Mouse (Mus musculus) embryonic facial prominence, embryonic 11.5 days (tissue): ENCODE measurements around the gene Ank. TPM values are rescaled to one million over a fixed set of nuclear protein-coding genes. Genes with fewer than 3 reads are reported as not detected.
"Not testable (repeated sequence)": the region's sequence is repeated elsewhere in the genome, so short reads cannot be mapped to it uniquely, and the experiment has no call there.

Source experiments
- ATAC-seq: fragments of 200-750 bp; cut with Nextera tagmentation; replicated peaks from 2 replicates; pipeline ENCODE4 v1.8.0; 2017; ENCODE audit warnings: low read depth; ENCODE audit not compliant: insufficient number of reproducible peaks, low FRiP score, low TSS enrichment
- DNase-seq: peaks from one replicate; pipeline ENCODE4 v3.0.0-alpha.2; 2015; ENCODE audit warnings: low spot score
- H3K27ac ChIP-seq: fragments of 300-500 bp; sonication (generic); replicated peaks from 2 replicates; pipeline ENCODE4 v1.5.1; 2014; ENCODE audit warnings: mild to moderate bottlenecking, low read depth, low read length, control low read depth
- H3K27me3 ChIP-seq: fragments of 300-500 bp; sonication (generic); 2 replicates; pipeline ENCODE4 v1.6.1; 2014; ENCODE audit warnings: mild to moderate bottlenecking, low read length, moderate library complexity, mixed read lengths; ENCODE audit not compliant: control insufficient read depth, insufficient read depth
- H3K36me3 ChIP-seq: fragments of 300-500 bp; sonication (generic); replicated peaks from 2 replicates; pipeline ENCODE4 v1.6.1; 2014; ENCODE audit warnings: low read depth, mild to moderate bottlenecking, low read length, moderate library complexity, mixed read lengths; ENCODE audit not compliant: control insufficient read depth, insufficient read depth
- H3K4me1 ChIP-seq: fragments of 300-500 bp; sonication (generic); 2 replicates; pipeline ENCODE4 v1.6.1; 2014; ENCODE audit warnings: low read length, mixed read lengths; ENCODE audit not compliant: control insufficient read depth, insufficient read depth
- H3K4me2 ChIP-seq: fragments of 300-500 bp; sonication (generic); 2 replicates; pipeline ENCODE4 v1.6.1; 2014; ENCODE audit warnings: low read depth, mild to moderate bottlenecking, control low read depth, low read length, moderate library complexity
- H3K4me3 ChIP-seq: fragments of 300-500 bp; sonication (generic); 2 replicates; pipeline ENCODE4 v1.5.1; 2014; ENCODE audit warnings: low read depth, low read length, control low read depth
- H3K9ac ChIP-seq: fragments of 300-500 bp; sonication (generic); replicated peaks from 2 replicates; pipeline ENCODE4 v1.6.1; 2014; ENCODE audit warnings: mild to moderate bottlenecking, control low read depth, low read length
- H3K9me3 ChIP-seq: fragments of 300-500 bp; sonication (generic); replicated peaks from 2 replicates; pipeline ENCODE4 v1.6.1; 2016; ENCODE audit warnings: mild to moderate bottlenecking, low read length, inconsistent platforms, mixed read lengths; ENCODE audit not compliant: control insufficient read depth
- WGBS: fragments of 180-500 bp; shearing (Covaris S2); extraction: QIAGEN DNeasy Blood & Tissue Kit; methylation state at CpG from one replicate; pipeline ENCODE4 v1.1.7; 2014; 5-methylcytosine and 5-hydroxymethylcytosine counted together
- polyA plus RNA-seq: library from polyadenylated mRNA; unstranded; fragments of >200 nt; fragmentation: Nextera tagmentation; extraction: Ambion mirVana; gene quantifications from 2 replicates; pipeline ENCODE4 v1.2.1, GENCODE M21; 2014

Ank gene
- polyA plus RNA-seq, 1 experiment from 2014 or later: 8.1 TPM

GRCm38 (mm10) chr15:27457001-27457400 is 9.5 kb upstream of the Ank start:
- no peaks in the 10 kb centered on the region for H3K36me3 ChIP-seq
- no peak overlapping the region for H3K27ac ChIP-seq
- no peak overlapping the region for H3K4me3 ChIP-seq
- H3K4me2 ChIP-seq: no peak overlapping the region
- ATAC-seq: no peak
- WGBS: 82% methylated on average over 2 of the region's 2 CpGs
- no peak for DNase-seq
- H3K9ac ChIP-seq: no peak overlapping the region
- H3K27me3 ChIP-seq: no peaks in the 10 kb centered on the region
- no peaks in the 10 kb centered on the region for H3K9me3 ChIP-seq
- H3K4me1 ChIP-seq: no peaks in the 10 kb centered on the region

GRCm38 (mm10) chr15:27459781-27460180 is 6.7 kb upstream of the Ank start:
- not testable (repeated sequence) for ATAC-seq, H3K27me3 ChIP-seq, H3K4me1 ChIP-seq, H3K36me3 ChIP-seq, H3K9ac ChIP-seq, H3K4me2 ChIP-seq, H3K27ac ChIP-seq, H3K9me3 ChIP-seq, DNase-seq, H3K4me3 ChIP-seq
- WGBS: 48% methylated on average over 14 of the region's 14 CpGs

DNA sequence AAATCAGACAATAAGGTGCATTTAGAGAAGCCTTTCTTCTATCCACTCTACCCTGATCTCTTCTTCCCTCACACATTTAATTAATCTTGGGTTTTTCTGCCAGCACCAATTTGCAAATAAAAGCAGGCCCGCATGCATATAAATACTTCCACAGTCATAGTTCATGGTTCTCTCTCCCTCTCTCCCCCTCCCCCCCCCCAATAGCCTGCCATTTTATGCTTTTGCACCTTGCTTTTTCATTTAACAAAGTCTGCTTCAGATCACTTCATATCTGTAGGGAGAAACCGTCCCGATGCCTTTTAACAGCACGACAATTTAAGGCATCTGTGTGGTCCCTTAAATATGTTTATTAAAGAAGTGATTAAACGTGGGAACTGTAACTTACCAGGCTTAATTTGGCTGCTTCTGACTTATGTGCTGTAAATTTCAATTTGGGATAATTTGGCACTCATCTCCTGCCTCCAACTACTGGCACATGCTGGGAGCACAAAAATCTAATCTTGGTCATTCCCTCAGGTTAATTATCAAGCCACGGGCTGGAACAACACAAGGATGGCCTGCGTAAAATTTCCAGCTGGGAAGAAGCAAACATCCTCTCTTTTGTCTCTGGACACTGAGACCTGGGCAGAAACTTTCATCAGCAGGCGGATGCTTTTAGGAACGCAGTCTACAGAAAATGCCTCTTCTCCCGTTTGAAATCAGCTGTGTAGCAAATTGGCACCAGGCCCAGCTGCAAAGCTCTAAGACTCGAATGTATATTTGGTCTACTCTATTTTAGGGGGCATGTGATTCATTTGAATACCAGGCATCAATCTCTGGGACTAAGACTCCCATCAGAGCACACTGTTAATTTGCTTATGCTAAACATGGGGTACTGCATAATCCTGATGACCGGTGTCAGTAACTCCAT is 4.9 kb upstream of the Ank start:
- Histone ChIP-seq H3K9me3 (no peaks in the 10 kb centered on the region), H3K4me2 (no peak overlapping the region), H3K9ac (no peak overlapping the region), H3K4me3 (no peak overlapping the region), H3K27me3 (no peaks in the 10 kb centered on the region), H3K36me3 (no peaks in the 10 kb centered on the region), H3K4me1 (no peaks in the 10 kb centered on the region), H3K27ac (no peak overlapping the region)
- DNase-seq: no peak
- WGBS: 49% methylated on average over 12 of the region's 12 CpGs
- ATAC-seq: no peak

DNA sequence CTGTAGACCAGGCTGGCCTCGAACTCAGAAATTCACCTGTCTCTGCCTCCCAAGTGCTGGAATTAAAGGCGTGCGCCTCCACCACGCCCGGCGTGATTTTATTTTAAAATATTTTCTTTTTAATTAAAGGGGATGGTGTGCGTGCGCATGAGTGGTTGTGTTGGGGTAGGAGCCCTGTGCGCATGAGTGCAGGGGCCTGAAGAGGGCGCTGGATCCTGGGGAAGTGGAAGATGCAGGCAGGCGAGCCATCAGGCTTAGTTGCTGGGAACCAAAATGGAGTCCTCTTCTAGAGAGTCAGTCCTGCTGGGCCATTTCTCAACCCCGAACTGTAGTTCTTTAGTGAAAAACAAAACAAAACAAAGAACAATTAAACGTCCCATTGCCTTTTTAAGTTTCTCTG is 2.6 kb upstream of the Ank start:
- H3K27me3 ChIP-seq: no peaks in the 10 kb centered on the region; the same call in 1 of the 2 replicates
- H3K36me3 ChIP-seq: no peaks in the 10 kb centered on the region
- H3K4me2 ChIP-seq: no peak overlapping the region
- H3K4me3 ChIP-seq: no peak overlapping the region
- no peak for DNase-seq
- no peaks in the 10 kb centered on the region for H3K9me3 ChIP-seq
- H3K4me1 ChIP-seq: no peaks in the 10 kb centered on the region
- H3K27ac ChIP-seq: no peak overlapping the region
- H3K9ac ChIP-seq: no peak overlapping the region
- WGBS: 94% methylated on average over 13 of the region's 13 CpGs
- no peak for ATAC-seq

DNA sequence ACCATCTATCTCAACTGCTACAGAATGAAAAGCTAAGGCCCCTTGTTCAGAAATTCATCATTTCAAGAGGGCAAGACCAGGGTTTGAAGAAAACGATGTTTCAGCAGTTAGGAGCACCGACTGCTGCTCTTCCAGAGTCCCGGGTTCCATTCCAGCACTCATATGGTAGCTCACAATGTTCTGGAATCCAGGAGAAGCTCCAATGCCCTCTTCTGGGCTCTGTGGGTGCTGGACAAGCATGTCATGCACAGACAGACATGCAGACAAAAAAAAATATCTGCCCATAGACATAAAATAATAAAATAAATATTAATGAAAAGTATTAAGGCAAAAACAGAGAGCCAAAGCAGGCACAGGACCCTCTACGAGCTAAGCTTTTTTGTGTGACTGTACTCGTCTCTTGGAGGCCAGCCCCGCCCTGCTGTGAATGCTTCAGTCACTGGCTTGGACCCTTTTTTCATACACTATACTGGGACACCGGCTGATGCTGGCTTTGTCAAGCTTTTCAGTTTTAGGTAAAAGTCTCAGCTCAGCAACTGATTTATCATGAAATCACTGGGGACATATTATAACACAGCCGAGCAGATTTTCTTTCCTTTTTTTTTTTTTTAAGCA is 979 bp upstream of the Ank start:
- Histone ChIP-seq H3K9ac (no peak overlapping the region; the same call in 1 of the 2 replicates), H3K27me3 (no peaks in the 10 kb centered on the region; the same call in 1 of the 2 replicates), H3K4me1 (no peaks in the 10 kb centered on the region), H3K27ac (no peak overlapping the region), H3K9me3 (no peaks in the 10 kb centered on the region), H3K36me3 (no peaks in the 10 kb centered on the region), H3K4me3 (peak overlapping the region; percentile 75), H3K4me2 (peak overlapping the region; percentile 89)
- no peak for ATAC-seq
- DNase-seq: peak; percentile 56
- WGBS: 18% methylated on average over 8 of the region's 8 CpGs

DNA sequence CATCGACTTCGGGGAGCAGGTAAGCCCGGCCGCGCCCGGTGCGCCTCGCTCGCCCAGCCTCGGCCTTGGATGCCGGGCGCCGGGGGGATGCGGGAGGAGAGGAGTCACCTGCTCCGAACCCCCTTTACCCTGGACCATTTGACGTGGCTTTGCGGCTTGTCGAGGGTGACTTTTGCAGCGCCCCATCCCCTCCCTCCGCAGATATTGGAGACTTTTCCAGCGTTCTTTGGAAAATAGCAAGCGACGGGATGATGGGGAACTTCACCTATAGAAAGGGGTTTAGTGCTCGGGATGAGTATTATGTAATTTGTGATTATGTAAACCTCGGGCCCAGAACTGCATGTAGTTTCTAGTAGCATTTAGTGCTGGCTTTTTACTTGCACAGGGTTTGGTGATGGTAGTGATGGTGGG is 609 bp downstream of the Ank start:
- no peak for DNase-seq
- Histone ChIP-seq H3K4me1 (no peaks in the 10 kb centered on the region), H3K4me3 (peak overlapping the region; percentile 75), H3K27ac (no peak overlapping the region), H3K4me2 (peak overlapping the region; percentile 89), H3K27me3 (no peaks in the 10 kb centered on the region; the same call in 1 of the 2 replicates), H3K36me3 (no peaks in the 10 kb centered on the region), H3K9me3 (no peaks in the 10 kb centered on the region), H3K9ac (peak overlapping the region; percentile 82)
- peak; percentile 29; the same call in 1 of the 2 replicates for ATAC-seq
- 1% methylated on average over 25 of the region's 25 CpGs for WGBS

DNA sequence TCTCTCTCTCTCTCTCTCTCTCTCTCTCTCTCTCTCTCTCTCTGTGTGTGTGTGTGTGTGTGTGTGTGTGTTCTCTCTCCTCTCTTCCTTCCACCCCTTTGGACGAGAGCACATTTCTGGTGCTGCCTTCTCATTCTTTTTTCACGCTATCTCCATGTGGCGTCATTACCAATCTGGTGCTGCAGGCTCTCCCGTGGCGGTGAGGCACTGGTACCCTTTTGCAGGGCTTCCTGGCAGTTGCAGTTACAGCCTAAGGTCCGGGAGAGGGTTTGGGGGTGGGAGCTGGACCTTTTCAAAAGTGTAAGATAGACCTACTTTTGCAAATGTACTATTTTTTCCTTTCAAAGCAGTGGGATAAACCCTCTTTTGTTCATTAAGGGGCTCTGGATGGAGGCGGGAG is 1.2 kb downstream of the Ank start:
- no peak overlapping the region for H3K27ac ChIP-seq
- 11% methylated on average over 7 of the region's 7 CpGs for WGBS
- no peaks in the 10 kb centered on the region for H3K4me1 ChIP-seq
- H3K4me2 ChIP-seq: peak overlapping the region; percentile 89
- no peaks in the 10 kb centered on the region for H3K9me3 ChIP-seq
- DNase-seq (no peak), ATAC-seq (no peak)
- peak overlapping the region; percentile 75 for H3K4me3 ChIP-seq
- H3K27me3 ChIP-seq: no peaks in the 10 kb centered on the region; the same call in 1 of the 2 replicates
- H3K9ac ChIP-seq: no peak overlapping the region
- no peaks in the 10 kb centered on the region for H3K36me3 ChIP-seq
